Mouse (Mus musculus): ENCODE measurements around the gene Slmap.

Gene Slmap

GRCm38 (mm10) chr14:26467974-26468373 is 66.8 kb downstream of the Slmap start:
- DNase-seq (ENCODE audit: low spot score): no peak

DNA sequence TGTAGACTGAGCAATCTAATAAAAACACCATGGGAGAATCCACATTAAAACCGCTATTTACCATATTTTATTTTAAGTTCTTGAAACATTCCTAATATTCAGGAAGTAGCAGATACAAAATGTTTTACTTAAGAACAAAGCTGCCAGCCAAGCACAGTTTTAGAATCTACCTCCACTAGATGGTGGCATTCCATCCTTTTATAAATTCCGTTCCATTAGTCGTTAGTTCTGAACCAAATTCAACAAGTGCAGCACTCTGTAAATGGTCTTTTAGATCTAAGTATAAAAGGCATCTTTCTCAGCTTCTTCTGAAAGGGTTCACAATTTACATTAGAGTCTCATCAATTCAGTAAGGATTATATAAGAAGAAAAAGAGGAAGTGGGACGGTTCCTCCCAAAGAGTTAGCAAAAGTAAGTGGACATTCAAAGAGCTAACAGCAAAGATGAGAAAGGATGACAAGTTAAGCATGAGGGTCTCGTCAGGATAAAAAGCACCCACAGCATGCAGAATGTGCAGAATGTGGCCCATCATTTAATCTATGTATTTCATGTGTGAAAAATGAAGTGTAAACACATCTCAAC is 68.1 kb downstream of the Slmap start:
- DNase-seq (ENCODE audit: low spot score): no peak

- no peak for DNase-seq (ENCODE audit: low spot score)
These were observed 68.8 kb downstream of the Slmap start for GRCm38 (mm10) chr14:26465898-26466297.

- peak; percentile 47 for DNase-seq (ENCODE audit: low spot score)
These were observed 75.2 kb downstream of the Slmap start for GRCm38 (mm10) chr14:26459516-26459915.

DNA sequence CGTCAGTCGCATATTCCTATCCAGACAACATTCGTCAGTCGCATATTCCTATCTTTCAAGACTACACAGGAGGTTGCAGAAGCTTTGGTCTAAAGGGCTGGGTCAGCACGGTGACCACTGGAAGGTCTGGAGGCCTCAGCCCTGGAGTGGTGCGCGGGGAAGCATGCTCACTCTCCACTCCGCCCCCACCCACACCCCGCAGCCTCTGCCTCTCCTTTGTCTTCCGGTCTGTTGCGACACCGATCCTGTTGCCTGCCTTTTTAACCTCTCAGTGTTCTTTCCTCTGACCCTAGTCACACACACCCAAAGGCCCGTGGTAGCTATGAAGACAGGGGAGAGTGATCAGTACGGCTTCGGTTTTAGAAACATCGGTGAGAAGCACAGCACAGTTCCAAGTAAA is 79.9 kb downstream of the Slmap start:
- no peak for DNase-seq (ENCODE audit: low spot score)

GRCm38 (mm10) chr14:26450036-26450800 is 84.5 kb downstream of the Slmap start:
- peak; percentile 60 for DNase-seq (ENCODE audit: low spot score)

DNA sequence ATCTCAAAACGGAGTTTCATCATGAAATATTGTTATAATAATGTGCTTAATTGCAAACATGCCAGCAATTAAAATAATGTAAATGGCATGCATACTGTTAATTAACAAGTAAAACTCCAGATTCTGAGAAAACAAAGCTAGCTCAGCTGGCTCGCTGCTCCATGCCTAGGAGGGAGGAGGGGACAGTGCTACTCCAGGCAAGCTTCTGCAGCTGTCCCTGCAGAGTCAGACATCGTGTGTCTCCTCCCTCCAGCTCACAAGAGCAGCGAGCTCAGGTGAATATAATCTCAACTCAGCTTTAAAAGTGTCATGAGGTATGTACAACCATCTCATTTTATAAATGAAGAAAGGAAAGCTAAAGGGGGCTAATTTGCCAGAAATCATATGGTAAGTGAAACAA is 86.2 kb downstream of the Slmap start:
- no peak for DNase-seq (ENCODE audit: low spot score)

DNA sequence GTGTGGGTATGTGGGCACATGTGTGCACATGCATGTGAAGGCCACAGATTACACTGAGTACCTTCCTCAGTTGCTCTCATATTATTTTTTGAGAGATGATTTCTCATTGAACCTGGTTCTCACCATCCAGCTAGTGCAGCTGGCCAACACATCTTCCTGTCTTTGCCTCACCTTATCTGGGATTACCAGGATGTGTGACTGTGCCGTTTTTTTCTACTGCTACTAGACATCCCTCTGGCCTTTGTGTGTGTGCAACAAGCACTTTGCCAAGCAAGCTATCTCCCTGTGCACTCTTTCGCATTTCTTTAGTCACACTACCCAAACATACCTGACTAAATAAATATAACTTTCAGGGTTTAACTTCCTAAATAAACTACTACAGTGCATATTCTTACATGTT is 87.5 kb downstream of the Slmap start:
- no peak for DNase-seq (ENCODE audit: low spot score)

DNA sequence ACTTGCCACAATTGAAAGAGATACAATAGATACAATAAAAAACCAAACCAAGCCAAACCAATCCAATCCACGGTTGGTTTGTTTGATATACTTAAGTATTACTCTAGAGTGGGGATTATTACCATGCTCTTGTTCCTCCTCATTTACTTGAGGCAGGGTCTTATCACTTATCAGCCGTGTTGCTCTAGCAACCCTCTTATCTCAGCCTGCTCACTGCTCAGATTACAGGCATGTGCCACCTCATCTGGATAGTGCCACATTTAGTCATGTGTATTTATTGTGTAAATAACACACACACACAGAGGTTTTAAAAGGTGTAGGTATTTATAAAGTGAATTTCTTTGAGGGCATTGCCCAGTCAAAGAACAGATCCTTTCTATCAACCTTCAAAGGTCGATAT is 88.2 kb downstream of the Slmap start:
- DNase-seq (ENCODE audit: low spot score): no peak

- DNase-seq (ENCODE audit: low spot score): no peak
These were observed 92.2 kb downstream of the Slmap start for GRCm38 (mm10) chr14:26442534-26442933.

GRCm38 (mm10) chr14:26441041-26441812 is 93.5 kb downstream of the Slmap start:
- no peak for DNase-seq (ENCODE audit: low spot score)

DNA sequence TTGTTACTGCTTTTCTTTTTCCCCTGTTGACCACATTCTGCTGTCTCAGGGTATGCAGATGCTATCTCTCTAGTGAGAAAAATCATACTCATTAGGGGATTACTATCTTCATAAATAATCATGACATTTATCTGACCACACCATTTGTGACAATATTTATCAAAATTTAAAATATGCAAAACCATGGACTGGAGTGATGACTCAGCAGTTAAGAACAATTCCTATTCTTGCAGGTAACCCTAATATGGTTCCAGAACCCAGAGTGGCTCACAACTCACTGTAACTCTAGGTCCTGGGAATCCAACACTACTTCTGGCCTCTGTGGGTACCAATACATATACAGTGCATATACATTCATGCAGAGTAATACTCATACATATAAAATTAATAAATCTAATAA is 94.7 kb downstream of the Slmap start:
- no peak for DNase-seq (ENCODE audit: low spot score)

GRCm38 (mm10) chr14:26437771-26438170 is 97.0 kb downstream of the Slmap start:
- DNase-seq (ENCODE audit: low spot score): no peak

DNA sequence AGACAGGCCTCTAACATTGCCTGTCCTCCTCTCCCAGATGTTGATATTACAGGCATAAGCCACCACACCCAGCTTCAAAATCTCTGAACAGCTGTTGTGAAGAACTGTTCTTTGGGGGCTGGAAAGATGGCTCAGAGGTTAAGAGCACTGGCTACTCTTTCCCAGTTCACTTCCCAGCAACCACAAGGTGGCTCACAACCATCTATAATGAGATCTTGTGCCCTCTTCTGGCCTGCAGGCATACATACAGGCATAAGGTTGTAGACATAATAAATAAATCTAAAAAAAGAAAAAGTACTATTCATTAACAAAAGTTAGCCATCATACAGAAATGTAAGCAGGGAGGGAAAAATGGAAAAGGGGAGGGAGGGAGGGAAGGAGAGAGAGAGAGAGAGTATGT is 98.4 kb downstream of the Slmap start:
- no peak for DNase-seq (ENCODE audit: low spot score)

DNA sequence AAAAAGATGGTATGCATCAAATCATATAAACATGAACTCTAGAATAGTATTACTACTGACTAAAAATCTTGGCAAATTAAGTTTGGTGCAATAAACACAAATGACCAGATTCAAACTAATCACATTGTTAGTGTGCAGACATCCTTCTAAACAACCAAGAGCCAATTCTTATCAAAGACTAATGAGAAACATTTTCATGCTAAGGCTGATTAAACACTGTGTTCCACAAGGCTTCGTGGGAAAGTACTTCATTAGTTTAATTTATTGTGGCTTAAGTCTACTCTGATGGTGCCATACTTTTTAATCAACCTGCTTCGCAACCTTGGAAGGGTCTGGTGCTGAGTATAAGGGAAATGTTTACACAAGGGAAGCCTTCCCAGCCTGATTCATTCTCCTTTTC is 102.4 kb downstream of the Slmap start:
- DNase-seq (ENCODE audit: low spot score): peak; percentile 70

DNA sequence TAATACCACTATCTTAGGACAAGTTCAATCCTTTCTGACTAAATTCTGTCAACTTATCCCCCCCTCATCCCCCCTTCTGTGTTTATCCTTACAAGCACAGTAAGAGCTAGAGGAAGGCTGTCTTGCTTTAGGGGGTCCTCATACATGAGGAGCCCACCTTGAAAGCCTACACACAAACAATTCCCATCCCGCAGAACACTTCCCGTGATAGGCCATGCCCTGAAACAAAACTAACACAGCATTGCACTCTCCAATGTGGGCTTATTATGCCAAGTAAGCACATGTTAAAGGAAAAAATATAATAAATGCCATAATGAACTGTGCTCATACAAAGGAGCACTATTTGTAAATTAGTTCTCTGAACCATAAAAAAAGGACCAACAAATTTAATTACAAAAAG is 102.8 kb downstream of the Slmap start:
- no peak for DNase-seq (ENCODE audit: low spot score)

GRCm38 (mm10) chr14:26420231-26420630 is 114.5 kb downstream of the Slmap start:
- DNase-seq (ENCODE audit: low spot score): no peak

GRCm38 (mm10) chr14:26417956-26418355 is 116.8 kb downstream of the Slmap start:
- DNase-seq (ENCODE audit: low spot score): no peak

DNA sequence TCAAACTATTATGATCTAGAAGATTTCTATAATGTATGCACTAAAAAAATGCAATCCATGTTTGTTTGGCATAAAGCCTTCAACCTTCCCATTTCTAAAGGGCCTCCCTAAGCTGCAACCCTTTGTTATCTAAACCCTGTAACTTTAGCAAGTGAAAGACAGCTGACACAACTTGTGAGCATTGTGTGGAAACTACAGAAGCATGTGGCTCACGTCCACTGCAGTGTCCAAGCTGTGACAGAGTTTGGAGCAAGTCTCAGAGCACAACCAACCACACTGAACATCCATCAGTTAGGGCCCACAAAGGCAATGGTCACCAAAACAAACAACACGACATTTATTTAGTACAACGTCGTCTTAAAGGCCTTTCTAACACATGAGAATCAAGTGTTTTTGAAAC is 117.6 kb downstream of the Slmap start:
- DNase-seq (ENCODE audit: low spot score): no peak

- no peak for DNase-seq (ENCODE audit: low spot score)
These were observed 121.2 kb downstream of the Slmap start for GRCm38 (mm10) chr14:26413581-26413980.

- no peak for DNase-seq (ENCODE audit: low spot score)
These were observed 128.0 kb downstream of the Slmap start for GRCm38 (mm10) chr14:26406746-26407145.

GRCm38 (mm10) chr14:26398508-26399160 is 136.1 kb downstream of the Slmap start:
- no peak for DNase-seq (ENCODE audit: low spot score)

DNA sequence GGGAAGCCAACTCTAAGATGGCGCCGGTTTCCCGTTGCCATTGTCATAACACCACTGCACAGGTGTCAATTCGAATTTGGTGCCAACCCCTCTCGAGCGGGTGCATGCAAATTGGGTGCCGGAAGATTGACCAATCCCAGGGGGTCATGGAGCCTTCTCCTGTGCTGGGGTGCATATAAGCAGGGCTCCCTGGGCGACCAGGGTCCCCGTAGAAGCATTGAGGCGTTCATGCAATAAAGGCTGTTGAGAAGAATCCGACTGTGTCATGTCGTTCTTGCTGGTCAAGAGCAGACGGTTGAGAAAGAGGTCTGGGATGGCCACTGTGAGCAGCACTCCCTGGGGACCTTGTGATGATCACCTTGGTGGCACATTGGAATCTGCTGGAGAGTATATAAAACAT is 142.9 kb downstream of the Slmap start:
- no peak for DNase-seq (ENCODE audit: low spot score)
